Mouse (Mus musculus) kidney, postnatal 14 days (tissue): ENCODE measurements around the gene 4930522H14Rik.

Source experiments
- DNase-seq: peaks from one replicate; pipeline ENCODE4 v3.0.0; 2022; ENCODE audit warnings: mixed read lengths

Gene 4930522H14Rik

DNA sequence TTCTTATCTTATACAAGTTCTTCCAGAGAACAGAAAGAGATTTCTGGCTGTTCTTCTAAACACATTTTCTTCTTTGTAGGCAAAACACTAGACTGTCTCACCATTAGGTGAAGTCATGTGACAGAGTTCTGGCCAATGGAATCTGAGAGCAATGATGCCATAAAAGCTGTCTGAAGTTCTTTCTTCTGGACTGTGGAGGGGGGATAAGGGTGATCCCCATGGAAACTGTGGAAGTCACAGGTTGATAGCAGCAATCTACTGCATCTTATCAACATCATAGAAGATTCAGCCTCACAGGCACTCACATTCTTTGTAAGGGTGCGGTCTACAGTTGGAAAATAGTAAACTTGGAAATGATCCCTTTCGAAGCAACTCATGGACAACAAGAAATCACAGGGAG lies at the start of gene 4930522H14Rik:
TSS of gene 4930522H14Rik (minus strand) at position 187 of the 400 bp plus-strand sequence.
- DNase-seq, result no peak

DNA sequence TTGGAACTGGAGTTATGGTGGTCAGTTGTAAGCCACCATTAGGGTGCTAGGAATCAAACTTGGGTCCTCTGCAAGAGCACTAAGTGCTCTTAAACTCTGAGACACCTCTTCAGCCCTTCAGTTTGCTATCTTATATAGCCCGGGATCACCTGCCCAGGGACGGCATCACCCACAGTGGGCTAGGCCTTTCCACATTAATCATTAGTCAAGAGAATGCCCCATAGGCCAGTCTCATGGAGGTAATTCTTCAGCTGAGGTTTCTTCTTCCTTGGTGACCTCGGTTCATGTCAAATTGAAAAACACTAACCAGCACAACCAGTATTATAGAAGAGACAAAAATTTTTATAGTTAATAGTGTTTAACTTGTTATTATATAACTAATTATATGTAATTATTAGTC lies 47.3 kb upstream of the 4930522H14Rik start:
- DNase-seq, result no peak

DNA sequence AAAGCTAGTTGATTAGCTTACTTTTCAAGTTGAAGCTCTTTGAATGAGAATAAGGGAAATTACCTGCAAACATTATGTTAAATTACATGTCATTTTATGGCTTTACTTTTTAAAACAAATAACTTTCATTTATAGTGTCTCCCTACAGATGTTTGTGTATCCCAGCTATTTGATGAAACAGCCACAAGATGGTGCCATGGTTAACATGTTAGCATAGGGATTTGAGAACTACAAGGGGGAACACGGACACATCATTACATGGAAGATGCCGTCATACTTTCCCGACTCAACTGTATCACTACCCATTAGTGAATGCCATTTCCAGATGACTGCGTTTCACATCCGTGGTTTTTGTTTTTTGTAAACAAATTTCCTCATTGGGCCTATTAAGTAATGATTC lies 45.8 kb upstream of the 4930522H14Rik start:
- peak; percentile 26 for DNase-seq

DNA sequence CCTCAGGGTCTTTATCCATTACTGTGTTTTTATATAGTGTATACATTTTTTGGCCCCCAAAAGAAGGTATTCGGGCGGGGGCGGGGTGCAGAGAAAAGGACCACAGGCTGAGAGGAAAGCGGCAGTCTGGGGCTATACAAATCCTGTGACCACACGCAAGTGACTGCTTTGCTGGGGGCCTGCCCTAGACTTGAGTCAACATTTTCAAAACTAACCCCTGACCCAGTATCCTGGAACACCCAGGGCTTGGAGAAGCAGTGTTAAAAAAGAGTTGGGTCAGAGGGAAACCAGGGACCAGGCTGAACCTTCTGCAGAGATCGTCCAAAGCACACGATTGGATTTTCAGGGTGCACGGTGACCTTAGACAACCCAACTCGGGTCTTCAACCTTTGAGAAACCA lies 43.7 kb upstream of the 4930522H14Rik start:
- no peak for DNase-seq

DNA sequence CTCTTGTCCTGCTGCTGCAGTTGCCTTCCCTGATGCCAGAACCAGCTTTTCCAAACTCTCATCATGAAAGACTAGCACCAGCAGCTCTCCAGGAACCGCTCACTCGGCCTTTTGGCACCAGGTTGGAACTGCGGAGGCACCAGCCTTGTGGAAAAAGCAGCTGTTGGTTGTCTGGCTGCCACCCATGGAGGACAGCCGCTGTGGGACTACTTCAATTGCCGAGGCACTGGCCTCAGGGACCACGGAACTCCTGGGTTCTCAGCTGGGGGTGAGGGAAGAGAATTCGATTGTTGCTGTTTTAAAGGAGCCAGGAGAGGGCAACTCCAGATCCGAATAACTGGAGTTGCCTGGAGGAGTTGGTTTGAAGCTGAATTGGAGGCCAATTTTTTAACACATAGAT lies 43.2 kb upstream of the 4930522H14Rik start:
- no peak for DNase-seq

DNA sequence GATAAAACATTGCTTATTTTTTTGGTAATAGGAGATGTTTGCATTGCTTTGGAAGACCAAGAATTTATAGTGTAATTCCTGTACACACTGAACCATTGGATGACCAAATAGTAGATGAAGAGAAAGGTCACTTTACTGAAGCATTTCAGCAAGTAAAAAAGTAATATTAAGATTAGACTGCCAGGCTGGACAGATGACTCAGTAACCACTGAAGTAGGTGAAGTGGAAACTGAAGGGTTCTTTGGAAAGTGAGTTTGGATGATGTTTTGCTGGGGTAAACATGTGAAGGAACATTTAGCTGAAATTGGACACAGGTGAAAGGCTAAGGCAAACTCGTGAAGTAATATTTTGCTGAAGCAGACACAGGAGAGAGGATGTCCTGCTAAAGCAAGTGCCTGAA lies 41.5 kb upstream of the 4930522H14Rik start:
- no peak for DNase-seq

DNA sequence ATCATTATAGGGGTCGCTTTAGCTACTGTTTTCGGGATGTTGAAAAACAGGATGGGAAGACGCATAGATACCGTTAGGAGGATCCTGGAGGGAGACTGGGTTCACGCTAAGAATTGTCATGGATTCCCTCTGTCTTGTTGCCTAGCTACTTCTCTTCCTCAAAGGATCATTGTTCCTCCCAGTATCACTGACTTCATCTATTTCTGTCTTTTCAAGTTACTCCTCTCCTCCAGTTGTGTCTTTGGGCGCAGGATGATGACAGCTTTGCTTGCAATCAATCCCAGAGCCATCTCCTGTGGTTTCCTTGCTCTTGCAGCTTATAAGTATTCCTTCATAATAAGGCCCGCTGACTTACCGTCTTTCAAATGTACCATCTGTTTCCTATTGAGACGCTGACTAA lies 38.3 kb upstream of the 4930522H14Rik start:
- no peak for DNase-seq

DNA sequence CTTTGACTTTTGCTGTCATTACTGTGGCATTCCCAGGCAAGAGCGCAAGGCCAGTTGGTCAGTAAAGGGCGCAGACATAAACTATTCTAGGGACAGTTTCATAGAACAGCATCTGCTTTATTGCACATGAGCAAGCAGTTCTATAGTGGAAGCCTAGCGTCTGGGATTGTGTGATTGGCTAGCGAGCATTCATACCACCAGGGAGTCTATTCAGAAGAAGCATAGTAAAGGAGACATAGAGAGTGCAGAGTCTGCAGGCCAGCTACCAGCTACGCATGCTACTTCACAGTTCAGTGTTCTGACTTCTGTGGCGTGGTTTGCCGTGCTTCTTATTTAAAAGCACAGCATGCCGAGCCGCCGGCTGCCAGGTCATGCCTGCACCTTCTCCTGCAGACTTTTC lies 37.9 kb upstream of the 4930522H14Rik start:
- no peak for DNase-seq

DNA sequence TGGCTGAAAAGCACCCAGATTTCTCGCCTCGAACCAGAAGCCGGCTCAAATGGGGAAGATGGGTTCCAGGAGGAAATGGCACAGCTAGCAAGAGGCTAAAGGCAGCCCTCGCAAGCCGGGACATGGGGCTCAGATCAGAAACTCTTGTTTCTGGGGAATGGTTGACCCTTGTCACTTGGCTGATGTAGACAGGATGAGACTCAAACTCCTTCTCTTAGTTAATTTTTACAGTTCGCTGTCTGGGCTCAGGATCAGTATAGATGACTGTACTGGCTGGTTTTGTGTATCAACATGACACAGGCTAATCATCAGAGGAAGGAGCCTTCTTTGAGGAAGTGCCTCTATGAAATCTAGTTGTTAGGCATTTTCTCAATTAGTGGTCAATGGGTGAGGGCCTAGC lies 33.6 kb upstream of the 4930522H14Rik start:
- no peak for DNase-seq

DNA sequence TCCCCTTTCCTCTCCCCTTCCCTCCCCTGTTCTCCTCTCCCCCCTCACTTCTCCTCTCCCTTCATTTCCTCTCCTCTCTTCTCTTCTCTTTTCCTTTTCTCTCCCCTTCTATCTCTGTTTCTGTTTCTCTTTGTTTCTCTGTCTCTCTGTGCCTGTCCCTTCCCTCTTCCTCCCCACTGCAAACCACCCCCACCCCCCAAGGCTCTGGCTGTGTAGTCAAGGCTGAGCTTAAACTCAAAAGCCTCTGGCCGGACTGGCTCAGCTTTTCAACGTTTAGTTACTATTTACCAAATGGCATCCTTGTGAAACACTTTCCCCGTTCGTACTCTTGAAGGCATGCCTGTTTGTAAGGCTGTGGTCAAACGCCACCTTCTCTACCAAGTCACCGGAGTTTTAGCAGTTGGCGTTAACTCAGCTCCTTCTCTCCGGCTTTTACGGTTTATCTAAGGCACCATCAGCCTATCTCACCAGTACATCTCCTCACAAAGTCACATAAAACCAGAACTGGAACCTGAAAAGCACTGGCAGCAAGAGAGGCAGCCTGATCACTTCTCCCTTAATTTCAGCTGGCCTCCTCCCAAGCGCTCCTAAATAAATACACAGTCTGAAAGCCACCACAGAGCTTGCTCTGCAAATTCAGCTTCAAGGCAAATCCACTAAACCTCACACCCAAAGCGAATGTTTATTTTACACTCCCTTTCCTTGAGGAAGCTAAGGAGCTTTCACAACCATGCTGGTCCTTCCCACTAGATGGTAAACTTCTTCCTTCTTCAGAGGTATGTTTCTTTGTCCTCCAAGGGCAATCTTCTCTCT lies 19.4 kb upstream of the 4930522H14Rik start:
- DNase-seq, result peak; percentile 21

DNA sequence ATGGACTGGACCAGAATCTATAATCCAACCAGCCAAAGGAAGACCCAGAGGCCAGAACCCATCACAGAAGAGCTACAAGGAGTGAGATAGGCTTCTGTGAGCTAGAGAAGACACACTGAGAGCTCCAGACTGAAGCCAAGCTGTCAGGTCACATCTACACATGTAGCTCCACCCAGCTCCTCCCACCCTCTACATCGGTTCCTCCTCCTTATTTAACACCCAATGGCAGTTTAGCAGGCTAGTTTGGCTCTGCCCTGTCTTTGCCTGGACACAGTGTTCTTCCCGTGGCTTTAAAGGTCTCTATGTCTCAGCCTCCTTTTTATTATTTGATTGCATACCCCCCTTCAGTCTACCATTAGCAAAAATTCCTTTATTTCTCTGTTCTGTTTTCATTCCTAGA lies 16.2 kb upstream of the 4930522H14Rik start:
- DNase-seq, result no peak

DNA sequence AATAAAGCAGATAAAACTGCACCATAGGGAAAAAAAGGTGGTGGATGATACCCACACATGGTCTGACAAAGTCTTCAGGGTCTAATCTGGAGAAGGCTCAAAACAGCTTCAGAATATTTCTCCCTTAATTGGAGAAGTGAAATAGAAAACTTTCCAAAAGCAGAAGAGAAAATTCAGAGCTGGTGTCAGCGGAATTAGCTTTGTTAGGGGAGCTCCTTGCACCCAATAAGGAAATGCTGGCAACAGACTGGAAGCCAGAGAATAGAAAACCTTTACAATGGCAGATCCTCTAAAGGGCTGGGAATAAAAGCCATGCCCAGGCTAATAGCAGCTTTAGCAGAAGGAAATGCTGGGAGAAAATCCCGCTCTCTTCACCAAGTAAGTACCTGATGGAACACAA lies 15.4 kb upstream of the 4930522H14Rik start:
- DNase-seq, result no peak

DNA sequence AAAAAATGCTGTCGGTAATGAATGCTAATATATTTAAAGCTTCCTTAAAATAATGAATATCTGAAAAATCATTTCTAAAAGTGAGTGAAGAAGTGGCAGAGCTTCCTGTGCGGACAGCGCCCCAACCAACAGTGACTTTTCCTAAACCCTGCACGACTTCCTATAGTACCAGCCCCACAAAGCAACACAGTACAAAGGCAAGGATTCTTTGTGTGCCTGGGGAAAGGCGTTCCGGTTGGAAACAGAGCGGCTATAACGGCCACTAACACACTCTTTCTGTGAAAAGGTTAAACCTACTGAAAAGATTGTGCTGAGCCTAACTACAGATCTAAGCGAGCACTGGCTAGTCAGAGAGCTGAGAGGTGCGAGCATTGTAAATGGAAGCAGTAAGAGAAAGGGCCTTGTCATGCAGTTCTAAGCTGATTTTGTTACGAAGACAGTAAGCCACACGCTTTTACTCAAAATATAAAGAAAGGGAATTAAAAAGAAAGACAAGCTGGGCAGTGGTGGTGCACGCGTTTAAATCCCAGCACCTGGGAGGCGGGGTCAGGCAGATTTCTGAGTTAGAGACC lies 766 bp downstream of the 4930522H14Rik start:
- no peak for DNase-seq

DNA sequence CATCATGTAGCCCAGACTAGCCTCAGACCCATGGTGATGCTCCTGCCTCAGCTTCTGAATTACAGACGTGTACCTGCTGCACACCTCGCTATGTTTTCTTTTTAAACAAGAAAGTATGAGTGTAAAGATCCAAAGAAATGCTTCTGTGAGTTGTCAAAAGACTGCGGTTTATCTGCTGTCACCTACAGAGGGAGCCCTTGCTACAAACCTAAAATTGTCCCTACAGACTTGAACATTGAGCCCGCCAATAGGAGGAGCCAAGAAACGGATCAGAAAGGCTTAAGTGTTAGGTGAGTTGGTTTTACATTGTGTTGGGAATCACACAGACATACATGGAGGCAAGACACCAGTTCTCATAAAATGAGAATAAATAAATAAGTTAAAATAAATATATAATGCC lies 26.2 kb downstream of the 4930522H14Rik start:
- DNase-seq, result peak; percentile 73

DNA sequence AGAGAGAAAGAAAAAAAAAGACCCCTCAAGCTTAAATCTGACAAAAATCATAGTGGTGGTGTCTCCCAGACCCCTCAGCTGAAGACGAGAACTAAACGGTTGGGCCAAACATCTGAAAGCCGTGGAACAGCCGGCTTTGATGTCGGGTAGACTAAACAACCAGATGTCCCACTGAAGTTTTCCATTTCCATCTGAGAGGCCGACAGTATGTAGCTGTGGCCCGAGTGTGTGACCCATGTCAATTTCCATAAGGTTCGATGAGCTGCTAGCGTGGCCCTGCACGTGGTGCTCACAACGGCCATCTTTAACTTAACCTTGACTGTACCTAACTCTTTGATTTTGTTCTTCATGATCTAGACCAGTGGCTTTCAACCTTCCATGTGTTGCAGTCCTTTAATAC lies 32.6 kb downstream of the 4930522H14Rik start:
- no peak for DNase-seq

DNA sequence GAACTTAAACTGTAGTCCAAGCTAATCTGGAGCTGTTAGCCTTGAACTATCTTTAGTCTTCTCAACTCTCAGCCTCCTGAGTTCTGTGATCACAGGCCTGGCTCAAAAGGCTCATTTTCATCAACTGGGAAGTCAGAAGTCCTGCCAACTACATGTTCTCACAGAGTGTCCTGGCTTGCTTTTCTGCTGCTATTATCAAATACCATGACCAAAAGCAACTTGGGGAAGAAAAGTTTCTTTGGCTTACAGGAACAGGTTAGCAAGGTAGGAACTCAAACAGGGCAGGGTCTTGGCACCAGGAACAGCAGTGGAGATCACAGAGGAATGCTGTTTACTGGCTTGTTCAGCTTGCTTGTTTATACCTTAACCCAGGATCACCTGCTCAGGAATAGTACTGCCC lies 37.5 kb downstream of the 4930522H14Rik start:
- DNase-seq, result peak; percentile 17

DNA sequence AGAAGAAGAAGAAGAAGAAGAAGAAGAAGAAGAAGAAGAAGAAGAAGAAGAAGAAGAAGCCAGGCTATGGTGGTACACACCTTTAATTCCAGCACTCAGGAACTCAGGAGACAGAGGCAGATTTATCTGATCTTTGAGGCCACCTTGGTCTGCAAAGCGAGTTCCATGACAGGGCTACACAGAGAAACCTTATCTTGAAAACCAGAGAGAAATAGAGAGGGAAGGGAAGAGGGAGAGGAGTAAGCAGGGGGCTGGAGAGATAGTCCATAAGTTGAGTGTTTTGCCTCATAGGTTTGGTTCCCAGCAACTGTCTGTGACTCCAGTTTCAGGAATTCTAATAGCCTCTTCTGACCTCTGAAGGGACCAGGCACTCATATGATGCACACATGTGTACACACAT lies 42.3 kb downstream of the 4930522H14Rik start:
- DNase-seq, result no peak

DNA sequence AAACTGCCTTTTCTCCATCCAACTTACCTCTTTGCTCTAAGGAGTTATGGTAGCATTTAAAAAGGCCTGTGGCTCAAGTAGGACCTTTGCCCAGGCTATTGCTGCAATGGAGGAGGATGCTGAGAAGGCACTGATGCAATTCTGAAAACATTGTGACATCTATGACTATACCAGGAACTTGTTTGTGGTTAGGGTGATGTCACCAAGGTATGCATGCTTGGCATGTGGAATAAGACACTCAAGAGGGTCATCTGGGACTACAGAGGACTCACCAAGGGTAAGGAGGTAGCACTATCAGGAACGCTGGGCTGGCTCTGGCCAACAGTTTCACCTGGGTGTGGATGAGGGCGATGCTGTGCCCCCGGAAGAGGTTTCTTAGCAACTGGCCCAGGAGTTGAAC lies 46.5 kb downstream of the 4930522H14Rik start, which contains the start of gene Rnf11:
TSS of gene Rnf11 (minus strand) at position 108 of the 400 bp plus-strand sequence.
- no peak for DNase-seq

DNA sequence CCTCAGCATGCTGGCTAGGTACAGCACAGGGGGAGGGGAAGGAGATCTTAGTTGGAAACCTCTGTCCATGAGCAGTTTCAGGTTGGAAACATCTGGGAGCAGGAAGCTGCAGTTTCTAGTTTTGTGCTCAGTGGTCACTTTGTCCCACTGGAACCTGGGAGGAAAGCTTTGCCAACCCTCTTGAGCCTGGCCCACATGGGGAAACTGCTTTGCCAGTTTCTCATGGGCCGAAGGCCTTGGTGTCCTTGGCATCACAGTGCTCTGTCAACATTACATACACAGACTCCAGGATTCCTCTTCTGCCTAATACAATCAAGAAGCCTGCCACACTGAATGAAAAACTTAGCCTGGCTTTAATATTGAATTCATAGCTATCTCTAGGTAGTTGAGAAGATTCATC lies 48.4 kb downstream of the 4930522H14Rik start:
- no peak for DNase-seq

DNA sequence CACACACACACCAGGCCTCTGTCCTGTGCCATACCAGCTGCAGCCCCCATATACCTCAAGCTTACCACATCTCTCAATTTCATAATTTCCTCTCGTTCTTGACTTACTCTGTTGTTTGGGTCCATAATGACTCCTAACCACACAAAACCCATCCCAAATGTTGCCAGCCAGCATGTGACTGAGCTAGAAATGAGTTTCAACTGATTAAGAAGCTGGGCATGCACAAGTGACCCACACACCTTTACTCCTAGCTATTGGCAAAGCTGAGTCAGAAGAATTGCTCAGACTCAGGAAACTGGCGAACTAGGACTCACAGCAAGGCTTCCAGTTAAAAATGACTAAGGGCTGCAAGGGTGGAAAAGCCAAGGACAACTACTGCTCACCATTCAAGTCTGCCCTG lies 49.7 kb downstream of the 4930522H14Rik start:
- no peak for DNase-seq

DNA sequence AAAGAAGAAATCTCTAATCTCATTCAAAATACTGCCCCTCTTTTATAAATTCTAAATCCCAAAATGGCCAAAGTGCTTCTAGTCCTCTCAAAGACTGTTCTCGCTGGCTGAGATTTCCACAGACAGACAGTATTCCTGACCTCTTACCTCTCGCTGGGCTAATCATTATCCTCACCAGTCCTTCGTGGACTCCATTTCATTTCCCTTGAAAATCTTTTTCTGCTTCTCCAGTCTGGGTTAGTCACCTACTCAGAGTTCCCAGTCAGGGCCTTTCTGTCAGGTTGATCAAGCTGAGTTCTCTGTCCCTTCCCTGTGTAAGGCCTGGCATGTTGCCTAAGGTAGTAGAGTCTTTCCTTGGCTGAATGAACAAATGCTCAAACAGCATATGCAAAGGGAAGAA lies 53.6 kb downstream of the 4930522H14Rik start:
- peak; percentile 46 for DNase-seq

DNA sequence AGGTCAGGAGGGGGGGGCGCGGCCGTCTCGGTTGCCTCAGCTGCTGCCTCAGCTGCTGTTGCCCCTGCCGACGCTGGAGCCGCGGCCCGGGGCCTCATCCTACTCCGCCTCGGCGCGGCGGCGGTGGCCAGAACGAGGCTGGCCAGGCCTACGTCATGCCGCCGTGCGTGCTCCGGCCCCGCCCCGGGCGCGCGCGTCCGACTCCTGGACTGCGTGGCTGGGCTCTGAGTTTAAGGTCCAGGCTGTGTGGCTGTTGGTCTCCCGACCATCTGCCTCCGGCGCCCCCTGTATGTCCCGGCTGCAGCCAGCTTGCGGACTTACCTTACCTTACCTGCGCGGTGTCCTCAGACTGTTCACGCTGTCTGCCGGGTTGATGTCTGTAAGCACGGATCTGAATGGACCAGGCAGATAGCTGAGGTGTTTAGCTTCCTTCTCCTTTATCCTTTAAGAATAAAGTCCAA lies 54.5 kb downstream of the 4930522H14Rik start:
- DNase-seq, result peak; percentile 96

DNA sequence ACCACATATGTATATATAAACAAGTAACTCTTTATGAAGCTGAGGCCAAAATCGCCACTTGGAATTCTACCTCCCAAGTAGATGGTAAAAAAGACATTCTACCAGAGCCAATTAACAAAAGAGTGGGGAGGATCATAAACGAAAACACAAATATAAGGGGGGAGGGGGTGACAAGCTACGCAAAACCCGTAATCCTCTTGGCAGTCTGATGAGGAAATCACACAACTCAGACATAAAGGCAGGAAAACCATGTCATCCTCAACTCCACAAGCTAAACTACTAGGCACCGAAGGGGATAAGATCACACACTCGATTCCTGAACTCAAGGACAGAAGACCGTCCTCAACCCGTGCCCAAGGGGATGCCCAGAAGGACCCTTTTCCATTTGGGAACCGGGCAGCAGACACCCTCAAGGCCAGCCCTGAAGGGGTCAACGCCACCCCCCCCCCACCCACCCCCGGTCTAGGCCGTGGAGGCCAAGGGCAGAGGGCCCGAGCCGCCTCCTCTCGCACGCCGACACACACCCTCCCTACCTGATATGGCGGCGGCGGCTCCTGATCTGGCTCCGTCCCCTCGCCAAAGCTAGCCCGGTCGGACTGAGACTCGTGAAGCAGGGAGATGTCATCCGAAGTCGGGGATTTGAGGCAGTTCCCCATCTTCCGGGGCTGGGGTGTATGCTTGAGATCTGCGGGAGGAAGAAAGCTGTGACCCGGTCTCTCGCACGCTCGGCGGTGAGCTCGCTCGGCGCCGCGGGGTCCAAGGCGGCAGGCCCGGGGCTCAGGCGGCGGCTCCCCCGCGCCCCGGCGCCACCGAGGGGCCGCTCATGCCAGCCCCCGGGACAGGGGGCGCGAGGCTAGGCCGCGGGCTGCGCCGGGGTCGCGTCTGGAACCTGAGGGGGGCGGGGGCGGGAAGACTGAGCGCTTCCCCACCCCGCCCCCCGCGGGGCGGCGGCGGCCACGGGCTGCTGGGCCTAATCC lies 55.2 kb downstream of the 4930522H14Rik start:
- peak; percentile 62 for DNase-seq
